ENCODE assay signal across 17 mouse cellular contexts in genomic region chr16:33769848-33770247, GRCm38 (mm10). TPM values are rescaled to one million over a fixed set of nuclear protein-coding genes. Genes with fewer than 3 reads are reported as not detected.
A peak's percentile ranks its signal among the peaks of the same experiment; 100 is the strongest.
DNase-seq lines count a peak whose midpoint lies in the region; ATAC-seq and TF ChIP-seq lines count a peak whose summit lies in the region.
"Had no signal": no experiment of that assay in that cellular context is flagged by ENCODE, and none has a peak within 500 bp of the region (broad histone marks: within the 10 kb centered on the region; RNA-seq: fewer than 3 reads in every experiment).

No protein-coding gene starts in this region.

- DNase-seq in spleen, adult 2 months (ENCODE audit: low read depth in 1 of 2, low spot score in 2 of 2) = peak; percentile 16 to 64
- DNase-seq in spleen, adult 12 weeks (ENCODE audit: low spot score) = no peak
- peak; percentile 95 for DNase-seq in MEL (ENCODE audit: low read depth, low spot score)
- peak; percentile 33 for DNase-seq in thymus, postnatal 25 days
- DNase-seq in cerebellum, postnatal 25 days = no peak
- no peak for DNase-seq in layer of hippocampus, adult 11-12 months (ENCODE audit: low spot score)
- DNase-seq: adrenal gland, postnatal 14 days; cerebellum, adult 11-12 months; gastrocnemius, adult 2 months; kidney, postnatal 14 days had no signal

- H3K36me3 ChIP-seq in spleen, adult 2 months (ENCODE audit: control insufficient read depth, insufficient read depth, low read length) = peaks cover 4% of the 10 kb centered on the region
- peaks cover 0 to 42% of the 10 kb centered on the region in 2 experiments; a peak in 2 of 4 replicates for H3K36me3 ChIP-seq in MEL (ENCODE audit: control insufficient read depth in 1 of 2, insufficient read depth in 2 of 2, low read length in 2 of 2)
- peaks cover 74% of the 10 kb centered on the region for H3K36me3 ChIP-seq in megakaryocyte, embryonic 14.5 days (replicated peaks; ENCODE audit: low read length)
- H3K36me3 ChIP-seq in heart, embryonic 12.5 days = peaks cover 25% of the 10 kb centered on the region
- H3K36me3 ChIP-seq: hindbrain, embryonic 15.5 days; stomach, embryonic 15.5 days had no signal

- no peak for TF ChIP-seq CTCF in spleen, adult 2 months (IDR thresholded peaks at IDR 0.05; ENCODE audit: extremely low read depth, insufficient read depth, insufficient read length, insufficient replicate concordance)
- TF ChIP-seq CTCF in MEL (IDR thresholded peaks at IDR 0.05 in 2 of 3, conservative IDR thresholded peaks at IDR 0.05 in 1 of 3; ENCODE audit: control insufficient read depth in 1 of 3, insufficient read depth in 1 of 3, low read depth in 2 of 3, low read length in 3 of 3, poor library complexity in 1 of 3, severe bottlenecking in 1 of 3) = no peak

- TF ChIP-seq POLR2A in spleen, adult 2 months (IDR thresholded peaks at IDR 0.05; ENCODE audit: low read depth, low read length) = no peak
- peak in 1 of 2 experiments; percentile 59; a peak in 2 of 4 replicates for TF ChIP-seq POLR2A in MEL (IDR thresholded peaks at IDR 0.05; ENCODE audit: control insufficient read depth in 1 of 2, insufficient read depth in 1 of 2, low read depth in 1 of 2, low read length in 2 of 2, poor library complexity in 1 of 2)

- no peak for ATAC-seq in heart, embryonic 12.5 days (ENCODE audit: insufficient number of reproducible peaks, low FRiP score)

- peak overlapping the region; percentile 48; the same call in 1 of the 2 replicates for H3K27ac ChIP-seq in spleen, adult 2 months (ENCODE audit: insufficient read depth, low read length)
- H3K27ac ChIP-seq in MEL (ENCODE audit: control insufficient read depth, low read depth, low read length) = peak overlapping the region; percentile 78
- no peak overlapping the region for H3K27ac ChIP-seq in heart, embryonic 12.5 days (ENCODE audit: poor library complexity, severe bottlenecking)
- H3K27ac ChIP-seq: forebrain, embryonic 10.5 days; gastrocnemius, adult 2 months; heart, embryonic 10.5 days; hindbrain, embryonic 15.5 days; macrophage; stomach, embryonic 15.5 days had no signal

- no peaks in the 10 kb centered on the region for H3K79me2 ChIP-seq in MEL (ENCODE audit: control insufficient read depth, insufficient read depth, low read length, poor library complexity)

- H3K27me3 ChIP-seq in spleen, adult 2 months (ENCODE audit: control insufficient read depth, insufficient read depth, low read length) = no peaks in the 10 kb centered on the region
- no peaks in the 10 kb centered on the region for H3K27me3 ChIP-seq in MEL (ENCODE audit: control insufficient read depth in 1 of 2, insufficient read depth in 2 of 2, low read length in 2 of 2)
- no peaks in the 10 kb centered on the region for H3K27me3 ChIP-seq in megakaryocyte, embryonic 14.5 days (replicated peaks)
- H3K27me3 ChIP-seq in heart, embryonic 12.5 days (replicated peaks) = no peaks in the 10 kb centered on the region
- H3K27me3 ChIP-seq: hindbrain, embryonic 15.5 days; stomach, embryonic 15.5 days had no signal

- TF ChIP-seq EP300 in MEL (IDR thresholded peaks at IDR 0.05; ENCODE audit: low read depth in 1 of 2, low read length in 2 of 2) = peak; percentile 75 to 89

- H3K4me3 ChIP-seq in spleen, adult 2 months (ENCODE audit: extremely low read depth, insufficient read depth, insufficient read length) = no peak overlapping the region
- no peak overlapping the region for H3K4me3 ChIP-seq in MEL (ENCODE audit: control insufficient read depth in 1 of 2, insufficient read depth in 1 of 2, low read depth in 2 of 2, low read length in 2 of 2)
- peak overlapping the region; percentile 29 for H3K4me3 ChIP-seq in megakaryocyte, embryonic 14.5 days (replicated peaks)
- no peak overlapping the region for H3K4me3 ChIP-seq in heart, embryonic 12.5 days
- H3K4me3 ChIP-seq: forebrain, embryonic 10.5 days; gastrocnemius, adult 2 months; heart, embryonic 10.5 days; hindbrain, embryonic 15.5 days; stomach, embryonic 15.5 days had no signal

- H3K9ac ChIP-seq in MEL (ENCODE audit: control insufficient read depth, low read depth, low read length, poor library complexity, severe bottlenecking) = peak overlapping the region; percentile 26
- no peak overlapping the region for H3K9ac ChIP-seq in heart, embryonic 12.5 days
- H3K9ac ChIP-seq: hindbrain, embryonic 15.5 days; stomach, embryonic 15.5 days had no signal

- no peak for TF ChIP-seq RAD21 in MEL (IDR thresholded peaks at IDR 0.05; ENCODE audit: low read depth, low read length)

- peaks cover 13% of the 10 kb centered on the region; the same call in 1 of the 2 replicates for H3K4me1 ChIP-seq in spleen, adult 2 months (ENCODE audit: control insufficient read depth, insufficient read depth, insufficient read length)
- peaks cover 20 to 51% of the 10 kb centered on the region in 2 experiments for H3K4me1 ChIP-seq in MEL (ENCODE audit: control insufficient read depth in 1 of 2, insufficient read depth in 2 of 2, low read length in 2 of 2)
- peaks cover 76% of the 10 kb centered on the region for H3K4me1 ChIP-seq in megakaryocyte, embryonic 14.5 days
- H3K4me1 ChIP-seq in heart, embryonic 12.5 days (replicated peaks) = 0 out of 2 replicates have a peak, but pooled peaks cover 3% of the 10 kb centered on the region
- H3K4me1 ChIP-seq: heart, embryonic 10.5 days; stomach, embryonic 15.5 days had no signal

- H3K4me2 ChIP-seq in heart, embryonic 12.5 days = no peak overlapping the region
- H3K4me2 ChIP-seq: hindbrain, embryonic 15.5 days; stomach, embryonic 15.5 days had no signal

- no peaks in the 10 kb centered on the region for H3K9me3 ChIP-seq in MEL (replicated peaks; ENCODE audit: insufficient read depth, low read length)
- H3K9me3 ChIP-seq in megakaryocyte, embryonic 14.5 days = no peaks in the 10 kb centered on the region
- no peaks in the 10 kb centered on the region for H3K9me3 ChIP-seq in heart, embryonic 12.5 days (replicated peaks)
- H3K9me3 ChIP-seq: forebrain, embryonic 10.5 days; heart, embryonic 10.5 days; hindbrain, embryonic 15.5 days; stomach, embryonic 15.5 days had no signal

- WGBS in spleen, adult 2 months = 6% methylated on average over 7 of the region's 7 CpGs
- 75% methylated on average over 7 of the region's 7 CpGs for WGBS in heart, embryonic 12.5 days

TF ChIP-seq in MEL, 35 proteins besides CTCF, POLR2A, EP300 and RAD21:
- peak; percentile 76 for TF ChIP-seq MAX (IDR thresholded peaks at IDR 0.05; ENCODE audit: low read length)
- TF ChIP-seq ZC3H11A (IDR thresholded peaks at IDR 0.05; ENCODE audit: low read depth, low read length) = no peak
- 0 out of 2 replicates have a peak, but pooled peaks have one; percentile 21 for TF ChIP-seq ZMIZ1 (IDR thresholded peaks at IDR 0.05; ENCODE audit: low read depth, low read length)
- TF ChIP-seq ZNF384 (IDR thresholded peaks at IDR 0.05; ENCODE audit: low read depth, low read length) = no peak
- TF ChIP-seq SMC3 (IDR thresholded peaks at IDR 0.05; ENCODE audit: low read depth, low read length) = no peak
- TF ChIP-seq TBP (IDR thresholded peaks at IDR 0.05; ENCODE audit: low read depth, low read length) = peak; percentile 73
- TF ChIP-seq POLR2AphosphoS2 (IDR thresholded peaks at IDR 0.05; ENCODE audit: low read length) = no peak
- 0 out of 2 replicates have a peak, but pooled peaks have one; percentile 51 for TF ChIP-seq RCOR1 (IDR thresholded peaks at IDR 0.05; ENCODE audit: low read depth, low read length)
- TF ChIP-seq TCF12 (IDR thresholded peaks at IDR 0.05; ENCODE audit: low read depth, low read length) = 0 out of 2 replicates have a peak, but pooled peaks have one; percentile 38
- peak; percentile 74 for TF ChIP-seq ETS1 (IDR thresholded peaks at IDR 0.05; ENCODE audit: low read depth, low read length)
- no peak for TF ChIP-seq USF1 (IDR thresholded peaks at IDR 0.05; ENCODE audit: low read depth, low read length)
- no peak for TF ChIP-seq POLR2AphosphoS5 (IDR thresholded peaks at IDR 0.05; ENCODE audit: borderline replicate concordance, low read depth, low read length)
- no peak for TF ChIP-seq NELFE (IDR thresholded peaks at IDR 0.05; ENCODE audit: low read depth, low read length)
- TF ChIP-seq SIN3A (IDR thresholded peaks at IDR 0.05; ENCODE audit: low read length) = peak; percentile 26; the same call in 1 of the 2 replicates

RNA-seq across cellular contexts. Expression of gene Muc13, which starts 24.0 kb away (rescaled TPM):
- polyA plus RNA-seq in spleen, adult 2 months (2012; rRNA removed) = 2.6 and 2.8 TPM in 2 replicates
- total RNA-seq in MEL (2012; rRNA removed) = 59.5 and 60.4 TPM in 2 replicates
- polyA plus RNA-seq in MEL (2012; ENCODE audit: insufficient read depth in 1 of 2, insufficient read length in 2 of 2, low read depth in 1 of 2, low replicate concordance in 2 of 2, missing spikeins in 1 of 2) = 100 to 1,000 TPM in 1 of 2 experiments, not detected in 1; 129 TPM
- 11.6 and 21.1 TPM in 2 replicates for polyA plus RNA-seq in megakaryocyte, embryonic 14.5 days (2012; ENCODE audit: insufficient read depth, low replicate concordance)
- 0.12 and 0.24 TPM in 2 replicates for polyA plus RNA-seq in heart, embryonic 12.5 days (2016; fragmentation: Nextera tagmentation; extraction: Ambion mirVana)
- total RNA-seq: gastrocnemius, adult 2 months had no signal

RNA-seq across cellular contexts. Expression of gene Itgb5, which starts 59.6 kb away (rescaled TPM):
- 31.2 and 36.4 TPM in 2 replicates for polyA plus RNA-seq in spleen, adult 2 months (2012; rRNA removed)
- 0.16 and 0.27 TPM in 2 replicates for total RNA-seq in MEL (2012; rRNA removed)
- polyA plus RNA-seq in MEL (2012; ENCODE audit: insufficient read depth in 1 of 2, insufficient read length in 2 of 2, low read depth in 1 of 2, low replicate concordance in 2 of 2, missing spikeins in 1 of 2) = under 1 TPM in 1 of 2 experiments, not detected in 1; 0.58 TPM
- 6.9 and 13.0 TPM in 2 replicates for polyA plus RNA-seq in megakaryocyte, embryonic 14.5 days (2012; ENCODE audit: insufficient read depth, low replicate concordance)
- 74.8 and 76.8 TPM in 2 replicates for polyA plus RNA-seq in heart, embryonic 12.5 days (2016; fragmentation: Nextera tagmentation; extraction: Ambion mirVana)

Comparison
In these comparisons a context has a peak if more than half of its experiments do, and no peak if none do; other contexts are left out.
1. DNase-seq: peak in spleen, adult 2 months (2 of 2), MEL (single experiment) and thymus, postnatal 25 days (single experiment); none in spleen, adult 12 weeks (single experiment), cerebellum, postnatal 25 days (0 of 2) and layer of hippocampus, adult 11-12 months (single experiment).